Comparison of ENCODE assay signal across 31 mouse cellular contexts in the genomic region with DNA sequence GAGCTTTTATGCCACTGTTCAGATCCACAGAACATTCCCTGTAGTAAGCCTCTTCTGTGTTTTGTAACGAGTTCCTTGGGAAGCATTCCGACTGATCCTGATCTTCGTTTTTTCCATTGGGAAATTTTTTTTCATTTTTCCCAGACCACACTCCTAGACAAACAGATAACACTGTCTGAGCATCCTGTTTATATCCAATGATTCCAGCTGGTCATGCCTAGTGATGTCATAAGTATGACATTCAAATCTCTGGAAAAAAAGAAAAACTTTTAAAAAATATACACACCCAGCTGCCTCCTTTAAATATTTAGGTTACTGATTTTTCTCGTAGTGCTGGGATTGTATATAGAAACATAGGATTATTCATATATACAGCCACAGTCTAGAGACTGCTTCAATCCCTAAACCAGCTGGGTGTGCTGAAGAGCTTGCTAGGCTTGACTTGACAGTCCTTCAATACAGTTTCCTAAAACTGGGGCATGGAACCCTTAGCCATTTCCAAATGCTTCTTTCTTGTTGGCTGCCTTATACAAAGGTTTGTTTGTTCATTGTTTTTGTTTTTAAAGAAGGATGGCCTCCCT.
DNase-seq lines count a peak whose midpoint lies in the region; ATAC-seq and TF ChIP-seq lines count a peak whose summit lies in the region.
"Had no signal": no experiment of that assay in that cellular context is flagged by ENCODE, and none has a peak within 500 bp of the region (broad histone marks: within the 10 kb centered on the region; RNA-seq: fewer than 3 reads in every experiment).

No protein-coding gene starts in this region.

- TF ChIP-seq POLR2A in heart, adult 2 months (IDR thresholded peaks at IDR 0.05; ENCODE audit: insufficient read depth, low read depth, low read length) = no peak

- H3K4me3 ChIP-seq in heart, adult 2 months = no peak overlapping the region
- no peak overlapping the region for H3K4me3 ChIP-seq in lung, embryonic 15.5 days
- H3K4me3 ChIP-seq in brown adipose tissue, adult 24 weeks (ENCODE audit: insufficient read depth, low read depth, low read length) = no peak overlapping the region
- H3K4me3 ChIP-seq in intestine, postnatal 0 days (ENCODE audit: low read depth, low read length) = no peak overlapping the region
- H3K4me3 ChIP-seq: erythroblast, embryonic 14.5 days; gastrocnemius, adult 2 months; hindbrain, embryonic 12.5 days; limb, embryonic 10.5 days; limb, embryonic 15.5 days; liver, embryonic 13.5 days; megakaryocyte, embryonic 14.5 days; midbrain, embryonic 12.5 days; myocyte; neural tube, embryonic 12.5 days had no signal

- ATAC-seq in lung, embryonic 15.5 days (ENCODE audit: borderline replicate concordance, extremely low read depth, low FRiP score, low TSS enrichment) = no peak; the same call in 1 of the 2 replicates
- ATAC-seq in intestine, postnatal 0 days = no peak
- ATAC-seq: forebrain, embryonic 16.5 days; hindbrain, postnatal 0 days had no signal

- 22% methylated on average over 4 of the region's 4 CpGs for WGBS in heart, adult 2 months
- WGBS in lung, embryonic 15.5 days = 41% methylated on average over 4 of the region's 4 CpGs
- 62% methylated on average over 4 of the region's 4 CpGs for WGBS in intestine, postnatal 0 days

- no peak overlapping the region for H3K9ac ChIP-seq in heart, adult 2 months (ENCODE audit: low read depth, low read length)
- H3K9ac ChIP-seq in lung, embryonic 15.5 days = no peak overlapping the region
- H3K9ac ChIP-seq in intestine, postnatal 0 days (ENCODE audit: low read depth, low read length) = no peak overlapping the region
- H3K9ac ChIP-seq: hindbrain, embryonic 12.5 days; limb, embryonic 15.5 days; liver, embryonic 13.5 days; midbrain, embryonic 12.5 days; neural tube, embryonic 12.5 days had no signal

- no peaks in the 10 kb centered on the region for H3K36me3 ChIP-seq in heart, adult 2 months (ENCODE audit: control insufficient read depth, insufficient read depth, low read length)
- H3K36me3 ChIP-seq in lung, embryonic 15.5 days = no peaks in the 10 kb centered on the region
- no peaks in the 10 kb centered on the region for H3K36me3 ChIP-seq in intestine, postnatal 0 days (ENCODE audit: control insufficient read depth, insufficient read depth)
- H3K36me3 ChIP-seq: G1E; hindbrain, embryonic 12.5 days; limb, embryonic 10.5 days; limb, embryonic 15.5 days; liver, embryonic 13.5 days; midbrain, embryonic 12.5 days; neural tube, embryonic 12.5 days had no signal

- no peak overlapping the region for H3K4me2 ChIP-seq in lung, embryonic 15.5 days
- no peak overlapping the region for H3K4me2 ChIP-seq in intestine, postnatal 0 days (replicated peaks; ENCODE audit: low read depth)
- H3K4me2 ChIP-seq: heart, embryonic 11.5 days; hindbrain, embryonic 12.5 days; limb, embryonic 15.5 days; liver, embryonic 13.5 days; midbrain, embryonic 12.5 days; neural tube, embryonic 12.5 days had no signal

- no peaks in the 10 kb centered on the region for H3K27me3 ChIP-seq in heart, adult 2 months (ENCODE audit: control insufficient read depth, insufficient read depth, low read length)
- H3K27me3 ChIP-seq in lung, embryonic 15.5 days = no peaks in the 10 kb centered on the region
- H3K27me3 ChIP-seq in intestine, postnatal 0 days (replicated peaks; ENCODE audit: control insufficient read depth, insufficient read depth, low read length) = no peaks in the 10 kb centered on the region
- H3K27me3 ChIP-seq: hindbrain, embryonic 12.5 days; limb, embryonic 15.5 days; liver, embryonic 13.5 days; megakaryocyte, embryonic 14.5 days; midbrain, embryonic 12.5 days; neural tube, embryonic 12.5 days had no signal

- H3K27ac ChIP-seq in heart, adult 2 months = peak overlapping the region; percentile 54
- H3K27ac ChIP-seq in lung, embryonic 15.5 days = 0 out of 2 replicates have a peak overlapping the region, but pooled peaks have one; percentile 5
- H3K27ac ChIP-seq in brown adipose tissue, adult 24 weeks (replicated peaks; ENCODE audit: low read depth, low read length) = peak overlapping the region; percentile 29; the same call in 1 of the 2 replicates
- H3K27ac ChIP-seq in intestine, postnatal 0 days (ENCODE audit: low read depth, low read length) = no peak overlapping the region
- H3K27ac ChIP-seq: gastrocnemius, adult 2 months; hindbrain, embryonic 12.5 days; hindbrain, postnatal 0 days; limb, embryonic 10.5 days; limb, embryonic 15.5 days; liver, embryonic 13.5 days; midbrain, embryonic 12.5 days; neural tube, embryonic 12.5 days had no signal

- DNase-seq in heart, adult 2 months = no peak
- no peak for DNase-seq in heart, postnatal 14 days
- DNase-seq in lung, postnatal 36 days = no peak
- DNase-seq in spleen, postnatal 4 days (ENCODE audit: low spot score in 2 of 2) = no peak
- DNase-seq in adrenal gland, postnatal 14 days = no peak
- DNase-seq: adrenal gland, postnatal 10 days; cerebellum, adult 18-20 months; cerebellum, postnatal 10 days; gastrocnemius, adult 2 months; gastrocnemius, postnatal 36 days; kidney, adult 18-20 months; kidney, postnatal 4 days; layer of hippocampus, postnatal 36 days; liver, embryonic 13.5 days; thymus, adult 2 months; thymus, postnatal 36 days had no signal

- intact Hi-C loops in heart, adult 2 months (cut with DNase I) = no loop called here
- intact Hi-C loops in heart, postnatal 14 days (cut with DNase I) = no loop called here

- no peak for TF ChIP-seq CTCF in heart, adult 2 months (IDR thresholded peaks at IDR 0.05)
- TF ChIP-seq CTCF in intestine, postnatal 0 days (IDR thresholded peaks at IDR 0.05; ENCODE audit: low read depth) = peak; percentile 50

- no peaks in the 10 kb centered on the region for H3K79me2 ChIP-seq in heart, adult 2 months (replicated peaks; ENCODE audit: control insufficient read depth, insufficient read depth, low read length)

- no peaks in the 10 kb centered on the region for H3K9me3 ChIP-seq in lung, embryonic 15.5 days
- H3K9me3 ChIP-seq in intestine, postnatal 0 days (ENCODE audit: control insufficient read depth) = no peaks in the 10 kb centered on the region
- H3K9me3 ChIP-seq: G1E; hindbrain, embryonic 12.5 days; limb, embryonic 10.5 days; limb, embryonic 15.5 days; liver, embryonic 13.5 days; megakaryocyte, embryonic 14.5 days; midbrain, embryonic 12.5 days; neural tube, embryonic 12.5 days had no signal

- no peak for TF ChIP-seq EP300 in heart, adult 2 months (IDR thresholded peaks at IDR 0.05; ENCODE audit: insufficient read depth, low read depth, low read length)

- no peaks in the 10 kb centered on the region; the same call in 1 of the 2 replicates for H3K4me1 ChIP-seq in heart, adult 2 months (ENCODE audit: control insufficient read depth, insufficient read depth, low read length)
- no peaks in the 10 kb centered on the region for H3K4me1 ChIP-seq in lung, embryonic 15.5 days
- no peaks in the 10 kb centered on the region; the same call in 1 of the 2 replicates for H3K4me1 ChIP-seq in brown adipose tissue, adult 24 weeks (ENCODE audit: control insufficient read depth, insufficient read depth, insufficient read length, low read length)
- no peaks in the 10 kb centered on the region for H3K4me1 ChIP-seq in intestine, postnatal 0 days (replicated peaks; ENCODE audit: control insufficient read depth, insufficient read depth, low read length)
- H3K4me1 ChIP-seq: hindbrain, embryonic 12.5 days; limb, embryonic 10.5 days; limb, embryonic 15.5 days; liver, embryonic 13.5 days; megakaryocyte, embryonic 14.5 days; midbrain, embryonic 12.5 days; neural tube, embryonic 12.5 days had no signal
